Mouse (Mus musculus) heart, embryonic 13.5 days (tissue): ENCODE measurements at regions not wholly inside any gene's neighbourhood (a gene's known extent, or its start where the extent isn't known, plus 50 kb on each side); places are given as distances from the start of the nearest gene placed in this dataset.

ENCODE experiments used
- ATAC-seq: fragments of 200-750 bp; cut with Nextera tagmentation; 2 replicates; pipeline ENCODE4 v1.8.0; 2017; ENCODE audit warnings: moderate TSS enrichment; ENCODE audit not compliant: insufficient number of reproducible peaks, low FRiP score, low TSS enrichment; ENCODE audit errors: extremely low read depth
- H3K27ac ChIP-seq: fragments of 300-500 bp; sonication (generic); replicated peaks from 2 replicates; pipeline ENCODE4 v1.5.1; 2015; ENCODE audit warnings: moderate library complexity, mild to moderate bottlenecking, inconsistent platforms
- H3K27me3 ChIP-seq: fragments of 300-500 bp; sonication (generic); replicated peaks from 2 replicates; pipeline ENCODE4 v1.6.1; 2015; ENCODE audit warnings: mild to moderate bottlenecking, inconsistent platforms
- H3K36me3 ChIP-seq: fragments of 300-500 bp; sonication (generic); 2 replicates; pipeline ENCODE4 v1.6.1; 2015; ENCODE audit warnings: mild to moderate bottlenecking, inconsistent platforms
- H3K4me1 ChIP-seq: fragments of 300-500 bp; sonication (generic); 2 replicates; pipeline ENCODE4 v1.6.1; 2015; ENCODE audit warnings: inconsistent platforms
- H3K4me2 ChIP-seq: fragments of 300-500 bp; sonication (generic); 2 replicates; pipeline ENCODE4 v1.6.1; 2015; ENCODE audit warnings: inconsistent platforms, mild to moderate bottlenecking, moderate library complexity
- H3K4me3 ChIP-seq: fragments of 300-500 bp; sonication (generic); 2 replicates; pipeline ENCODE4 v1.5.1; 2015; ENCODE audit warnings: moderate library complexity, mild to moderate bottlenecking, inconsistent platforms
- H3K9ac ChIP-seq: fragments of 300-500 bp; sonication (generic); 2 replicates; pipeline ENCODE4 v1.6.1; 2015; ENCODE audit warnings: inconsistent platforms, mild to moderate bottlenecking, moderate library complexity
- H3K9me3 ChIP-seq: fragments of 300-500 bp; sonication (generic); 2 replicates; pipeline ENCODE4 v1.6.1; 2016; ENCODE audit warnings: inconsistent platforms
- WGBS: fragments of 180-500 bp; shearing (Covaris S2); methylation state at CpG from one replicate; pipeline ENCODE4 v1.1.7; 2015; ENCODE audit warnings: mixed read lengths; 5-methylcytosine and 5-hydroxymethylcytosine counted together

GRCm38 (mm10) chr7:116596914-116597313, 92.7 kb downstream of the Nucb2 start:
- no peaks in the 10 kb centered on the region for H3K36me3 ChIP-seq
- ATAC-seq = no peak
- no peak overlapping the region for H3K9ac ChIP-seq
- no peaks in the 10 kb centered on the region for H3K27me3 ChIP-seq
- no peaks in the 10 kb centered on the region for H3K9me3 ChIP-seq
- H3K4me1 ChIP-seq = no peaks in the 10 kb centered on the region
- H3K4me3 ChIP-seq = no peak overlapping the region
- no peak overlapping the region for H3K4me2 ChIP-seq
- no peak overlapping the region for H3K27ac ChIP-seq

GRCm38 (mm10) chr7:116600340-116600739, 96.2 kb downstream of the Nucb2 start:
- H3K9ac ChIP-seq = no peak overlapping the region
- 69% methylated on average over 3 of the region's 3 CpGs for WGBS
- no peak overlapping the region for H3K27ac ChIP-seq
- no peak for ATAC-seq
- H3K4me3 ChIP-seq = no peak overlapping the region
- no peaks in the 10 kb centered on the region for H3K9me3 ChIP-seq
- H3K36me3 ChIP-seq = no peaks in the 10 kb centered on the region
- H3K4me1 ChIP-seq = no peaks in the 10 kb centered on the region
- no peak overlapping the region for H3K4me2 ChIP-seq
- H3K27me3 ChIP-seq = no peaks in the 10 kb centered on the region

DNA sequence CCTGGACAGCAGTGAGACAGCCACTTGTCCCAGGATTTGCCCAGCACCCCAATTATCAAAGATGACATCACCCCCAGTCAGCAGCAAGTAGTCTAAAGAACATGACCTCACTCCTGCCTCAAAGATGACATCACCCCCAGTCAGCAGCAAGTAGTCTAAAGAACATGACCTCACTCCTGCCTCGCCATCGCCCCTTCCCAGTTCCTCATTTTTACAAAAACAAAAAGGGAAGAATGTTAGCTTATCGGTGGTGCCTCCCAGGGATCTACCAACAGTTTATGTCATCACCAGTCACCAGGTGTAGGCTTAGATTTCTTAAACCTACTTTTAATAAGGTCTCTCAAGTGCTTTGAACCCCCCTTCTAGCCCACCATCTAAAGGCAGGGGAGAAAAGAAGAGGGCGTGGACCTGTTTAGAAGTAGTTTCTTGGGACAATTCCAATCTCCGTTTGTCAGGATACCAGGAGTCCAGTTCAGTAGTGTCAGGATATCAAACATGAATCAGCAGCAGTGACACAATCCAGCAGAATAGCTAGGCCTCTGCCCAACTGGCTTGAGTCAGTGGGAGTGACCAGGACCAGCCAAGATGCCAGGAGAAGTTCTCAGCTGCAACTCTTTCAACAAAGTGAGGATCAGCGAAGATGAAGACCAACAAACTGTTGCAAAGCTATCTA, 99.1 kb downstream of the Nucb2 start:
- H3K4me1 ChIP-seq = peaks cover 9% of the 10 kb centered on the region
- H3K27me3 ChIP-seq = no peaks in the 10 kb centered on the region
- ATAC-seq = no peak
- H3K4me2 ChIP-seq = no peak overlapping the region
- no peak overlapping the region for H3K9ac ChIP-seq
- H3K36me3 ChIP-seq = no peaks in the 10 kb centered on the region
- no peak overlapping the region for H3K27ac ChIP-seq
- H3K9me3 ChIP-seq = no peaks in the 10 kb centered on the region
- WGBS = 61% methylated on average over 6 of the region's 6 CpGs
- no peak overlapping the region for H3K4me3 ChIP-seq

GRCm38 (mm10) chr7:116603840-116604194, 99.6 kb downstream of the Nucb2 start:
- Histone ChIP-seq H3K36me3 (no peaks in the 10 kb centered on the region), H3K4me2 (no peak overlapping the region), H3K9me3 (no peaks in the 10 kb centered on the region), H3K4me3 (no peak overlapping the region), H3K4me1 (peaks cover 9% of the 10 kb centered on the region), H3K9ac (no peak overlapping the region), H3K27me3 (no peaks in the 10 kb centered on the region), H3K27ac (no peak overlapping the region)
- 65% methylated on average over 3 of the region's 3 CpGs for WGBS
- no peak for ATAC-seq

GRCm38 (mm10) chr7:116606255-116606654, 102.1 kb downstream of the Nucb2 start:
- Histone ChIP-seq H3K4me3 (no peak overlapping the region), H3K27me3 (no peaks in the 10 kb centered on the region), H3K36me3 (no peaks in the 10 kb centered on the region), H3K27ac (no peak overlapping the region), H3K4me2 (no peak overlapping the region), H3K9ac (no peak overlapping the region), H3K4me1 (peaks cover 19% of the 10 kb centered on the region), H3K9me3 (no peaks in the 10 kb centered on the region)
- no peak for ATAC-seq
- 60% methylated on average over 6 of the region's 6 CpGs for WGBS

DNA sequence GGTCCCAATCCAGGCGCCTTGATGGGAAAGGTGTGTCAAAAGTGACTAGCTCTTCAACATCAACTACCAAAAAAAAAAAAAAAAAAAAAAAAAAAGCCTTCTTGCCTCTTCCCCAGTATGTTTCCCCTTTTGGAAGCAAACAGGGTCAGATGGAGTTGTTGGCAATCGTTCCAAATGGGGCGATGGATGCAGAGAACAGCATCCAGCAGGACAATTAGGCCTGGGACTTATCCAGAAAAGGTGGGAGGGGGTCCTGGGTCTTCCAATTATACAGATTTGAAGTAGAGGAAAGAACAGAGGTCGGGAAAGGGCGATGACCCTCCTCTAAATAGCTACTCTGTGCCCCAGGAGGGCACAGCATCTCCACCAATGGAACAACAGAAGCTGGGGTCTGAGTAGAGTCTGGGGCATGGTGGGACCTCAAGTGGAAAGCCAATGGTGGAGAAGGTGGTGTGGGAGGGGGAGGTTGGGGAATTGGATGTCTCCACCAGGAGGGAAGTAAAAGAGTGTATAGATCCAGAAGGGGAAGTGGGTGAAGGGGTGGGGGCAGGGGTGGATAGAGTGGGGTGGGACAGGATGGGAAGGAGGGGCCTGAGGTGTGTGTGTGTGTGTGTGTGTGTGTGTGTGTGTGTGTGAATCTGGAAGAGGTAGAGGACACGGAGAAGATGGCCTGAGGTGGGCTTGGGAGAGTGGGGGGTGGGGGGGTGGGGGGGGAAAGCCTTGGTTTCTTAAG, 102.7 kb downstream of the Nucb2 start:
- Histone ChIP-seq H3K9ac (no peak overlapping the region), H3K36me3 (no peaks in the 10 kb centered on the region), H3K27ac (no peak overlapping the region), H3K4me2 (no peak overlapping the region), H3K9me3 (no peaks in the 10 kb centered on the region), H3K4me1 (peaks cover 19% of the 10 kb centered on the region), H3K27me3 (no peaks in the 10 kb centered on the region), H3K4me3 (no peak overlapping the region)
- ATAC-seq = no peak
- 64% methylated on average over 6 of the region's 6 CpGs for WGBS

GRCm38 (mm10) chr7:116607628-116608225, 103.6 kb downstream of the Nucb2 start:
- Histone ChIP-seq H3K4me3 (peak overlapping the region; percentile 50), H3K9ac (peak overlapping the region; percentile 73), H3K4me1 (peaks cover 19% of the 10 kb centered on the region), H3K36me3 (no peaks in the 10 kb centered on the region), H3K27me3 (no peaks in the 10 kb centered on the region), H3K27ac (no peak overlapping the region), H3K9me3 (no peaks in the 10 kb centered on the region), H3K4me2 (peak overlapping the region; percentile 80)
- 4% methylated on average over 15 of the region's 15 CpGs for WGBS
- no peak for ATAC-seq

DNA sequence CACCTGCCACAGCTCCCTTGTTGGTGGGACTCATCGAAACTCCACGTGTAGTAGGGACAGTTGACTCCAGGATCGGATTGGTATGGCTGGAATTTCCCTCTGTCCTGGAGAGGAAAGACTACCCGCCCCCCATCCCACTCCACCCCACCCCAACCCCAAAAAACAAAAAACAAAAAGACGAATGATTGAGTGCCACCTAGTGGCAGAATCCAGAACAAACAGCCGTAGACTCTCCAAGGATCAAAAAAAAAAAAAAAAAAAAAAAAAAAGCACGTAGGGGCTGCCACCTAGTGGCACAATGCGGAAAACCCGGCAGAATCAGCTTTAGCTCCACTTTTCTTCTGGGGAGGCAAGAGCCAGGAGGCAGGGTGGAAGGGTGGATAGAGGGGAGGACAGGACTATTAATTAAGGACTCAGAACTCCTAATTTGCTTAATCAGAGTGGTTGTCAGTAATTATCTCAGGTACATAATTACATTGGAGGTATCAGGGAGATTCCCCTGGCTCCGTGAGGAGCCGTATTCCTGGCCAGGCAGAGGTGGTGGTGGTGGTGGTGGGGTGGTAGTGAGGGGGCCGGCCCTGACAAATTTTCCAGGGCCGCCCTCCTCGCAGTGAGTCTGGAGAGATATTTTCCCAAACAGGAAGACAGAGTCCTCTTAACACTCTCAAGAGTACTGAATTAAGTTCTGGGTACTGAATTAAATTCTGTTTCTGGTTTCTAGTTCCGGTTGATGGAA, 104.3 kb downstream of the Nucb2 start:
- Histone ChIP-seq H3K4me1 (peaks cover 19% of the 10 kb centered on the region), H3K27me3 (no peaks in the 10 kb centered on the region), H3K4me2 (peak overlapping the region; percentile 80), H3K36me3 (no peaks in the 10 kb centered on the region), H3K9me3 (no peaks in the 10 kb centered on the region), H3K27ac (no peak overlapping the region), H3K4me3 (peak overlapping the region; percentile 50), H3K9ac (peak overlapping the region; percentile 73)
- WGBS = 23% methylated on average over 15 of the region's 15 CpGs
- no peak for ATAC-seq

DNA sequence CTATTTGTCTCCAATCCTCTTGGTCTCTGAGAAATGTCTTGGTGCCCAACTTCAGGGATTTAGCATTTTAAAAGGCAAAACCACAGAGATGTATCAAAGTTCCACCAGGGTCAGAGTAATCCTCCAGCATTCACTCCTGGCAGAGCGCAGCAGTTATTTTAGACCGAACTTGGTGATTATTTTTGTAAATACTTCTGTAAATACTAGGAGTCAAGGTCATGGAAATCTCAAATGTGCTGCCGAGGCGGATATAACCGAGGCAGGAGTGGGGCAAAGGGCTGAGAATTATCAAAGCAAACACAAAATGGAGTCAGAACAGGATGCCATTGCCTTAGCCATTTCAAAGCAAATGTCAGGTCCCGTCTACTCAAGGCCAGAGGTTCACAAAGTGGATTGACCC, 105.2 kb downstream of the Nucb2 start:
- peaks cover 19% of the 10 kb centered on the region for H3K4me1 ChIP-seq
- H3K27ac ChIP-seq = no peak overlapping the region
- H3K4me2 ChIP-seq = no peak overlapping the region
- no peak overlapping the region for H3K9ac ChIP-seq
- H3K4me3 ChIP-seq = no peak overlapping the region
- no peaks in the 10 kb centered on the region for H3K36me3 ChIP-seq
- H3K27me3 ChIP-seq = no peaks in the 10 kb centered on the region
- WGBS = 71% methylated on average over 6 of the region's 6 CpGs
- ATAC-seq = no peak
- no peaks in the 10 kb centered on the region for H3K9me3 ChIP-seq

GRCm38 (mm10) chr7:116609906-116610305, 105.7 kb downstream of the Nucb2 start:
- WGBS = 60% methylated on average over 12 of the region's 12 CpGs
- H3K9me3 ChIP-seq = no peaks in the 10 kb centered on the region
- no peak overlapping the region for H3K27ac ChIP-seq
- H3K4me1 ChIP-seq = peaks cover 19% of the 10 kb centered on the region
- no peak overlapping the region for H3K9ac ChIP-seq
- no peak overlapping the region for H3K4me2 ChIP-seq
- ATAC-seq = no peak
- no peaks in the 10 kb centered on the region for H3K27me3 ChIP-seq
- H3K4me3 ChIP-seq = no peak overlapping the region
- H3K36me3 ChIP-seq = no peaks in the 10 kb centered on the region

DNA sequence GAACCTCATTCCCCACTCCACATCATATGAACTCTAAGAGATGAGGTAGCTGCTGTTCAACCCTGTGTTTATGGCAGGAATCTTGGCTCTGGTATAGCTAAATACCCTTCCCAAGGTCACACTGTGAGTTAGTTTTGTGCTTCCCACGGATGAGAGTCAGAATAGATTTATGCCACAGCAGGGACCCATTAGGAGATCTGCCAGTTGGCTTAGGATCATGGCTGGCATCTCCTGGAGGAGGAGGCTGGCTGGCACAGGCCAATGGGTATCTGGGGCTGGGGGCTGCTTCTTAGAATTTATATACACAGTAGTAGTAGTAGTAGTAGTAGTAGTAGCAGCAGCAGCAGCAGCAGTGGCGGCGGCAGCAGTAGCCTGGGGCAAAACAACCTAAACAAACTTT, 111.8 kb downstream of the Nucb2 start:
- Histone ChIP-seq H3K4me2 (no peak overlapping the region), H3K4me1 (no peaks in the 10 kb centered on the region), H3K27ac (no peak overlapping the region), H3K4me3 (no peak overlapping the region), H3K36me3 (no peaks in the 10 kb centered on the region), H3K9me3 (no peaks in the 10 kb centered on the region), H3K9ac (no peak overlapping the region), H3K27me3 (no peaks in the 10 kb centered on the region)
- no peak for ATAC-seq
- WGBS = 66% methylated on average over 3 of the region's 3 CpGs
